ENCODE assay signal across 19 mouse cellular contexts in genomic region chr10:4303558-4303957, GRCm38 (mm10).
"Had no signal": no experiment of that assay in that cellular context is flagged by ENCODE, and none has a peak within 500 bp of the region (broad histone marks: within the 10 kb centered on the region; RNA-seq: fewer than 3 reads in every experiment).

No protein-coding gene starts in this region.

- DNase-seq: kidney, adult 18-20 months; kidney, adult 9 months; kidney, postnatal 14 days; kidney, postnatal 4 days; liver; lung, adult 18-20 months; lung, postnatal 14 days; spleen, adult 18-20 months; thymus, postnatal 25 days had no signal

- H3K27ac ChIP-seq: limb, embryonic 10.5 days; limb, embryonic 13.5 days; liver, embryonic 12.5 days; liver, embryonic 15.5 days; macrophage; neural tube, embryonic 12.5 days; stomach, embryonic 15.5 days had no signal

- H3K36me3 ChIP-seq: limb, embryonic 10.5 days; limb, embryonic 13.5 days; liver, embryonic 12.5 days; liver, embryonic 15.5 days; neural tube, embryonic 12.5 days; stomach, embryonic 15.5 days had no signal

- ATAC-seq: inflammation-experienced regulatory T-cells, adult 6 months; intestine, embryonic 16.5 days; liver, embryonic 12.5 days had no signal

- H3K4me3 ChIP-seq: limb, embryonic 10.5 days; limb, embryonic 13.5 days; liver, embryonic 12.5 days; liver, embryonic 15.5 days; myocyte; neural tube, embryonic 12.5 days; stomach, embryonic 15.5 days had no signal

- H3K9ac ChIP-seq: limb, embryonic 13.5 days; liver, embryonic 12.5 days; liver, embryonic 15.5 days; neural tube, embryonic 12.5 days; stomach, embryonic 15.5 days had no signal

- H3K9me3 ChIP-seq: limb, embryonic 10.5 days; limb, embryonic 13.5 days; liver, embryonic 12.5 days; liver, embryonic 15.5 days; neural tube, embryonic 12.5 days; stomach, embryonic 15.5 days had no signal

- H3K27me3 ChIP-seq: limb, embryonic 13.5 days; liver, embryonic 12.5 days; liver, embryonic 15.5 days; neural tube, embryonic 12.5 days; stomach, embryonic 15.5 days had no signal

- H3K4me2 ChIP-seq: limb, embryonic 13.5 days; liver, embryonic 12.5 days; liver, embryonic 15.5 days; neural tube, embryonic 12.5 days; stomach, embryonic 15.5 days had no signal

- H3K4me1 ChIP-seq: liver, embryonic 12.5 days; liver, embryonic 15.5 days; stomach, embryonic 15.5 days had no signal
